ENCODE assay signal across 11 mouse cellular contexts in genomic region chr11:119111345-119111744, GRCm38 (mm10). TPM values are rescaled to one million over a fixed set of nuclear protein-coding genes. Genes with fewer than 3 reads are reported as not detected.
DNase-seq lines count a peak whose midpoint lies in the region; ATAC-seq and TF ChIP-seq lines count a peak whose summit lies in the region.
"Had no signal": no experiment of that assay in that cellular context is flagged by ENCODE, and none has a peak within 500 bp of the region (broad histone marks: within the 10 kb centered on the region; RNA-seq: fewer than 3 reads in every experiment).

No protein-coding gene starts in this region.

- H3K4me2 ChIP-seq in lung, embryonic 15.5 days, result no peak overlapping the region
- no peak overlapping the region for H3K4me2 ChIP-seq in embryonic facial prominence, embryonic 15.5 days (replicated peaks)
- H3K4me2 ChIP-seq: lung, embryonic 14.5 days had no signal

- no peaks in the 10 kb centered on the region for H3K9me3 ChIP-seq in lung, embryonic 15.5 days
- no peaks in the 10 kb centered on the region for H3K9me3 ChIP-seq in MEL (replicated peaks; ENCODE audit: insufficient read depth, low read length)
- H3K9me3 ChIP-seq in embryonic facial prominence, embryonic 15.5 days (replicated peaks), result no peaks in the 10 kb centered on the region

- 18% methylated on average over 7 of the region's 7 CpGs for WGBS in lung, embryonic 15.5 days
- WGBS in lung, adult 2 months, result 21% methylated on average over 7 of the region's 7 CpGs
- 11% methylated on average over 7 of the region's 7 CpGs for WGBS in embryonic facial prominence, embryonic 15.5 days

- no peaks in the 10 kb centered on the region for H3K27me3 ChIP-seq in lung, embryonic 15.5 days
- H3K27me3 ChIP-seq in MEL (ENCODE audit: control insufficient read depth in 1 of 2, insufficient read depth in 2 of 2, low read length in 2 of 2), result peaks cover 8 to 9% of the 10 kb centered on the region in 2 experiments
- H3K27me3 ChIP-seq in embryonic facial prominence, embryonic 15.5 days, result no peaks in the 10 kb centered on the region

- H3K79me2 ChIP-seq in MEL (ENCODE audit: control insufficient read depth, insufficient read depth, low read length, poor library complexity), result no peaks in the 10 kb centered on the region

- no peak for DNase-seq in lung, adult 2 months
- peak; percentile 53 for DNase-seq in MEL (ENCODE audit: low read depth, low spot score)
- DNase-seq in cerebellum, postnatal 14 days, result no peak
- DNase-seq in heart, postnatal 4 days, result no peak
- DNase-seq: cerebellum, adult 2 months; lung, embryonic 14.5 days; thymus, postnatal 36 days had no signal

- ATAC-seq in lung, embryonic 15.5 days (ENCODE audit: borderline replicate concordance, extremely low read depth, low FRiP score, low TSS enrichment), result peak; percentile 55; the same call in 1 of the 2 replicates
- ATAC-seq in embryonic facial prominence, embryonic 15.5 days (ENCODE audit: insufficient number of reproducible peaks, low FRiP score, low TSS enrichment, low read depth), result peak; percentile 37; the same call in 1 of the 2 replicates
- peak; percentile 81 for ATAC-seq in megakaryocyte-erythroid progenitor cell, adult 5-6 weeks (replicated peaks; ENCODE audit: low FRiP score, low TSS enrichment, poor library complexity, severe bottlenecking)
- no peak for ATAC-seq in cerebellum, adult (ENCODE audit: insufficient number of reproducible peaks, low FRiP score, low TSS enrichment)

- no peak overlapping the region for H3K9ac ChIP-seq in lung, embryonic 15.5 days
- no peak overlapping the region for H3K9ac ChIP-seq in MEL (ENCODE audit: control insufficient read depth, low read depth, low read length, poor library complexity, severe bottlenecking)
- no peak overlapping the region for H3K9ac ChIP-seq in embryonic facial prominence, embryonic 15.5 days
- H3K9ac ChIP-seq: lung, embryonic 14.5 days had no signal

- H3K27ac ChIP-seq in lung, embryonic 15.5 days, result no peak overlapping the region
- H3K27ac ChIP-seq in MEL (ENCODE audit: control insufficient read depth, low read depth, low read length), result no peak overlapping the region
- no peak overlapping the region for H3K27ac ChIP-seq in embryonic facial prominence, embryonic 15.5 days (replicated peaks)

- H3K36me3 ChIP-seq in lung, embryonic 15.5 days, result no peaks in the 10 kb centered on the region
- H3K36me3 ChIP-seq in MEL (ENCODE audit: control insufficient read depth in 1 of 2, insufficient read depth in 2 of 2, low read length in 2 of 2), result no peaks in the 10 kb centered on the region
- no peaks in the 10 kb centered on the region for H3K36me3 ChIP-seq in embryonic facial prominence, embryonic 15.5 days

- no peak overlapping the region for H3K4me3 ChIP-seq in lung, embryonic 15.5 days
- H3K4me3 ChIP-seq in lung, adult 2 months (replicated peaks; ENCODE audit: extremely low read depth, low read depth, low read length), result no peak overlapping the region
- H3K4me3 ChIP-seq in MEL (ENCODE audit: control insufficient read depth in 1 of 2, insufficient read depth in 1 of 2, low read depth in 2 of 2, low read length in 2 of 2), result no peak overlapping the region
- H3K4me3 ChIP-seq in embryonic facial prominence, embryonic 15.5 days (replicated peaks), result no peak overlapping the region

- no peak for TF ChIP-seq EP300 in MEL (IDR thresholded peaks at IDR 0.05; ENCODE audit: low read depth in 1 of 2, low read length in 2 of 2)

- TF ChIP-seq CTCF in lung, adult 2 months (IDR thresholded peaks at IDR 0.05; ENCODE audit: insufficient read depth, low read length), result no peak
- no peak for TF ChIP-seq CTCF in MEL (IDR thresholded peaks at IDR 0.05 in 2 of 3, conservative IDR thresholded peaks at IDR 0.05 in 1 of 3; ENCODE audit: control insufficient read depth in 1 of 3, insufficient read depth in 1 of 3, low read depth in 2 of 3, low read length in 3 of 3, poor library complexity in 1 of 3, severe bottlenecking in 1 of 3)

- TF ChIP-seq POLR2A in lung, adult 2 months (IDR thresholded peaks at IDR 0.05; ENCODE audit: borderline replicate concordance, extremely low read depth, low read depth, low read length), result no peak
- no peak for TF ChIP-seq POLR2A in MEL (IDR thresholded peaks at IDR 0.05; ENCODE audit: control insufficient read depth in 1 of 2, insufficient read depth in 1 of 2, low read depth in 1 of 2, low read length in 2 of 2, poor library complexity in 1 of 2)

- TF ChIP-seq RAD21 in MEL (IDR thresholded peaks at IDR 0.05; ENCODE audit: low read depth, low read length), result no peak

- peaks cover 7% of the 10 kb centered on the region; the same call in 1 of the 2 replicates for H3K4me1 ChIP-seq in lung, embryonic 15.5 days
- no peaks in the 10 kb centered on the region for H3K4me1 ChIP-seq in lung, adult 2 months (ENCODE audit: control insufficient read depth, insufficient read depth, low read length)
- no peaks in the 10 kb centered on the region for H3K4me1 ChIP-seq in MEL (ENCODE audit: control insufficient read depth in 1 of 2, insufficient read depth in 2 of 2, low read length in 2 of 2)
- H3K4me1 ChIP-seq in embryonic facial prominence, embryonic 15.5 days, result no peaks in the 10 kb centered on the region

TF ChIP-seq in MEL, 35 proteins besides CTCF, POLR2A, EP300 and RAD21:
- TF ChIP-seq RCOR1 (IDR thresholded peaks at IDR 0.05; ENCODE audit: low read depth, low read length), result no peak
- no peak for TF ChIP-seq NRF1 (IDR thresholded peaks at IDR 0.05; ENCODE audit: insufficient read depth, low read depth, low read length, poor library complexity, severe bottlenecking)
- no peak for TF ChIP-seq ELF1 (IDR thresholded peaks at IDR 0.05; ENCODE audit: low read depth, low read length)
- TF ChIP-seq SIN3A (IDR thresholded peaks at IDR 0.05; ENCODE audit: low read length), result no peak
- no peak for TF ChIP-seq ZC3H11A (IDR thresholded peaks at IDR 0.05; ENCODE audit: low read depth, low read length)
- no peak for TF ChIP-seq MEF2A (IDR thresholded peaks at IDR 0.05; ENCODE audit: extremely low read depth, insufficient replicate concordance, low read depth, low read length, poor library complexity, severe bottlenecking)
- no peak for TF ChIP-seq MAFK (IDR thresholded peaks at IDR 0.05; ENCODE audit: borderline replicate concordance, low read depth, low read length)
TF ChIP-seq in MEL: peak in this region for 0.

RNA-seq across cellular contexts. Expression of gene Cbx4, which starts 25.3 kb away (rescaled TPM):
- polyA plus RNA-seq in lung, embryonic 15.5 days (2015; fragmentation: Nextera tagmentation; extraction: Ambion mirVana), result 13.3 and 14.1 TPM in 2 replicates
- polyA plus RNA-seq in lung, adult 2 months (2012; rRNA removed), result 16.2 and 16.8 TPM in 2 replicates
- 8.0 and 8.1 TPM in 2 replicates for total RNA-seq in MEL (2012; rRNA removed)
- 10 to 100 TPM in 1 of 2 experiments, not detected in 1; 22.6 TPM for polyA plus RNA-seq in MEL (2012; ENCODE audit: insufficient read depth in 1 of 2, insufficient read length in 2 of 2, low read depth in 1 of 2, low replicate concordance in 2 of 2, missing spikeins in 1 of 2)
- polyA plus RNA-seq in embryonic facial prominence, embryonic 15.5 days (2015; fragmentation: Nextera tagmentation; extraction: Ambion mirVana), result 17.2 and 21.4 TPM in 2 replicates
- total RNA-seq in megakaryocyte-erythroid progenitor cell, adult 5-6 weeks (2014; fragmentation: Nextera tagmentation), result 5.2 and 5.4 TPM in 2 replicates
- total RNA-seq in megakaryocyte-erythroid progenitor cell, adult 5-6 weeks (2017), result 3.9 and 11.6 TPM in 2 replicates
- 10 to 100 TPM; 30.5 to 34.9 TPM for total RNA-seq in heart, postnatal 4 days (2021)
